Mouse (Mus musculus): ENCODE results near the gene Pf4.

Pf4 gene

GRCm38 (mm10) chr5:90771880-90772653 lies at the start of gene Pf4:
Gene Pf4 (plus strand): TSS chr5:90772435.
- no peak for DNase-seq

- DNase-seq, result no peak
These were observed 49.6 kb upstream of the Pf4 start for GRCm38 (mm10) chr5:90722656-90723055.

- no peak for DNase-seq
These were observed 44.0 kb upstream of the Pf4 start for GRCm38 (mm10) chr5:90728254-90728653.

GRCm38 (mm10) chr5:90731480-90731879 lies 40.8 kb upstream of the Pf4 start:
- no peak for DNase-seq

- no peak for DNase-seq
These were observed 30.2 kb upstream of the Pf4 start for GRCm38 (mm10) chr5:90742029-90742428.

- DNase-seq, result no peak
These were observed 18.3 kb upstream of the Pf4 start for GRCm38 (mm10) chr5:90753934-90754333.

- no peak for DNase-seq
These were observed 14.1 kb upstream of the Pf4 start for GRCm38 (mm10) chr5:90758020-90758605.

GRCm38 (mm10) chr5:90759077-90760065 lies 12.9 kb upstream of the Pf4 start, which contains the start of gene Cxcl5:
Gene Cxcl5 (plus strand): TSS chr5:90759360.
- DNase-seq, result no peak

- no peak for DNase-seq
These were observed 11.9 kb upstream of the Pf4 start for GRCm38 (mm10) chr5:90760303-90760702.

- DNase-seq, result no peak
These were observed 11.4 kb upstream of the Pf4 start for GRCm38 (mm10) chr5:90760844-90761243.

- no peak for DNase-seq
These were observed 10.4 kb upstream of the Pf4 start for GRCm38 (mm10) chr5:90761834-90762233.

- no peak for DNase-seq
These were observed 8.1 kb upstream of the Pf4 start for GRCm38 (mm10) chr5:90763912-90764665.

- DNase-seq, result no peak
These were observed 6.2 kb upstream of the Pf4 start for GRCm38 (mm10) chr5:90765821-90766606.

GRCm38 (mm10) chr5:90768218-90768617 lies 4.0 kb upstream of the Pf4 start, which contains the start of gene Ppbp:
Gene Ppbp (plus strand): TSS chr5:90768518.
- DNase-seq, result no peak

GRCm38 (mm10) chr5:90771369-90771768 lies 866 bp upstream of the Pf4 start:
- DNase-seq, result no peak

- peak; percentile 32 for DNase-seq
These were observed 3.3 kb downstream of the Pf4 start for GRCm38 (mm10) chr5:90775562-90775961.

- no peak for DNase-seq
These were observed 5.4 kb downstream of the Pf4 start for GRCm38 (mm10) chr5:90777621-90778020.

GRCm38 (mm10) chr5:90778856-90779255 lies 6.6 kb downstream of the Pf4 start:
- DNase-seq, result no peak

- DNase-seq, result no peak
These were observed 11.5 kb downstream of the Pf4 start for GRCm38 (mm10) chr5:90783697-90784096.

- DNase-seq, result peak; percentile 33
These were observed 13.7 kb downstream of the Pf4 start, which contains the start of gene Cxcl3 for GRCm38 (mm10) chr5:90785659-90786588. Gene Cxcl3 (plus strand): TSS chr5:90786103.
